Mouse (Mus musculus) kidney, postnatal 0 days (tissue): ENCODE measurements at regions not wholly inside any gene's neighbourhood (a gene's known extent, or its start where the extent isn't known, plus 50 kb on each side); places are given as distances from the start of the nearest gene placed in this dataset.

ENCODE experiments used
- ATAC-seq: fragments of 200-750 bp; cut with Nextera tagmentation; replicated peaks from 2 replicates; pipeline ENCODE4 v1.8.0; 2017; ENCODE audit warnings: low read depth, moderate number of reproducible peaks, moderate TSS enrichment, moderate library complexity; ENCODE audit not compliant: low FRiP score
- DNase-seq: peaks from one replicate; pipeline ENCODE4 v3.0.0-alpha.2; 2016; ENCODE audit warnings: low spot score
- H3K27ac ChIP-seq: fragments of 300-500 bp; sonication (generic); 2 replicates; pipeline ENCODE4 v1.5.1; 2014; ENCODE audit warnings: mild to moderate bottlenecking
- H3K27me3 ChIP-seq: fragments of 300-500 bp; sonication (generic); 2 replicates; pipeline ENCODE4 v1.6.1; 2014; ENCODE audit warnings: low read length, mixed read lengths; ENCODE audit not compliant: insufficient read depth
- H3K36me3 ChIP-seq: fragments of 300-500 bp; sonication (generic); 2 replicates; pipeline ENCODE4 v1.6.1; 2014; ENCODE audit warnings: low read length, mixed read lengths; ENCODE audit not compliant: insufficient read depth
- H3K4me1 ChIP-seq: fragments of 300-500 bp; sonication (generic); replicated peaks from 2 replicates; pipeline ENCODE4 v1.6.1; 2014; ENCODE audit warnings: antibody characterized with exemption, low read length, mixed read lengths; ENCODE audit not compliant: insufficient read depth
- H3K4me2 ChIP-seq: fragments of 300-500 bp; sonication (generic); 2 replicates; pipeline ENCODE4 v1.6.1; 2014; ENCODE audit warnings: mild to moderate bottlenecking, low read length, moderate library complexity, mixed read lengths
- H3K4me3 ChIP-seq: fragments of 300-500 bp; sonication (generic); replicated peaks from 2 replicates; pipeline ENCODE4 v1.5.1; 2014; ENCODE audit warnings: low read depth, low read length
- H3K9ac ChIP-seq: fragments of 300-500 bp; sonication (generic); 2 replicates; pipeline ENCODE4 v1.6.1; 2014; ENCODE audit warnings: low read depth, low read length
- H3K9me3 ChIP-seq: fragments of 300-500 bp; sonication (generic); replicated peaks from 2 replicates; pipeline ENCODE4 v1.6.1; 2016; ENCODE audit warnings: low read length, inconsistent platforms, mixed read lengths
- CTCF ChIP-seq: IDR thresholded peaks from 2 replicates; pipeline ENCODE4 v1.5.1; 2016; ENCODE audit warnings: antibody characterized with exemption, low read depth, mild to moderate bottlenecking, moderate library complexity
- WGBS: fragments of 180-500 bp; shearing (Covaris S2); extraction: QIAGEN DNeasy Blood & Tissue Kit; methylation state at CpG from one replicate; pipeline ENCODE4 v1.1.7; 2014; 5-methylcytosine and 5-hydroxymethylcytosine counted together

DNA sequence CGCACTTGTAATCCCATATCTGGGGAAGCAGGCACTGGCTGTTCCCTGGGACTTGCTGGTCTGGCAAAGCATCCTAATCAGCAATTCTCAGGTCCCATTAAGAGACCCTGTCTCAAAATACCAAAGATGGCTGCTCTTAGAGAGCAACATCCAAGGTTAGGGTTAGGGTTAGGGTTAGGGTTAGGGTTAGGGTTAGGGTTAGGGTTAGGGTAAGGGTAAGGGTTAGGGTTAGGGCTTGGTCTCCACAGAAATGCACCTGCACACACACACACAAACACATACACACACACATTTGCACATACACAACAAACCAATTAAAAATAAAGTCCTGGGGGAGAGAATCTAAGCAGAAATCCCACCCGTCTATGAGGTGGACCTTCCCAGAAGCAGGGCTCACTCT is 195.8 kb upstream of the Tcerg1l start:
- WGBS: 96% methylated on average over 2 of the region's 2 CpGs
- no peaks in the 10 kb centered on the region for H3K36me3 ChIP-seq
- DNase-seq: no peak
- no peak for ATAC-seq
- no peak overlapping the region for H3K27ac ChIP-seq
- H3K4me1 ChIP-seq: no peaks in the 10 kb centered on the region
- H3K4me2 ChIP-seq: no peak overlapping the region
- no peak overlapping the region for H3K4me3 ChIP-seq
- H3K9ac ChIP-seq: no peak overlapping the region
- H3K27me3 ChIP-seq: no peaks in the 10 kb centered on the region
- no peaks in the 10 kb centered on the region for H3K9me3 ChIP-seq
- TF ChIP-seq CTCF: no peak

DNA sequence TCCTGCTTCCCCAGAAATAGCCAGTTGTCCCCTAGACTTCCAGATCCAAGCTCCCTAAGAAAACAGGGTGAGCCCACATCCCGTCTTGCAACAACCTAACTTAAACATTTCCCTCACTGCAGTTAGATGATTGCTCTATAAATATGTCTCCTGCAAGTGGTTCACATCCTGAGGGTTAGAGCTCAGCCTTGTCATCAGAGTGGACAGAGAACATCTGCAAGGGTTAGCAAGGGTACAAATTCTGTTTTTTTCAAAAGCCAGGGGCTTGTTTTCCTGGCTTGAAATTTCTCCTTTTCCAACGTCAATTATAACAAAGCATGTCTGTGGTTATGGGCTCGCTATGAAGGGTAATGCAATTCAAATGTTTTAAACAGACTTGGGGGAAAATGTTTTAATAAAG is 169.8 kb upstream of the Tcerg1l start:
- Histone ChIP-seq H3K27me3 (no peaks in the 10 kb centered on the region), H3K27ac (no peak overlapping the region), H3K9ac (no peak overlapping the region), H3K4me1 (no peaks in the 10 kb centered on the region), H3K36me3 (no peaks in the 10 kb centered on the region), H3K9me3 (no peaks in the 10 kb centered on the region), H3K4me3 (no peak overlapping the region), H3K4me2 (no peak overlapping the region)
- WGBS: 52% methylated on average over 3 of the region's 3 CpGs
- no peak for TF ChIP-seq CTCF
- ATAC-seq: no peak
- peak; percentile 74 for DNase-seq

DNA sequence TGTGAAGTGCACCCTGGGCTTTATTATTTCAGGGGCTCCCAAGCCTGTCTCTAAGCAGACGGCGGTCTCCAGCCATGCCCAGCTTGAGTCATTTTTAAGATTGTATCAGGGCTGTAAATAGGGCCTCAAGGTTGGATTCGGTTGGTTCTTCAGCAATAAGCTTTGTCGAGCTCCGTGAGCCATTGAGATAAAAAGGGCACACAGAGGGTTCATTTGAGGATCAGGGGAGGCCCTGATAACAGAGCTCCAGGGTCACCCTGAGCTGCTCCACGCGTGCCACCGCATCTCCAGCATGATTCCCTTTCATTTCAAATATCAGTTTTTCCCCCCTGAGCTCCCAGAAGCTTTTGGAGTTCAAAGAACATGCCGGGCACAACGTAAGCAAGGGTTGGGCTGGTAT is 154.1 kb upstream of the Tcerg1l start:
- Histone ChIP-seq H3K9me3 (no peaks in the 10 kb centered on the region), H3K36me3 (no peaks in the 10 kb centered on the region), H3K27ac (no peak overlapping the region), H3K4me2 (no peak overlapping the region), H3K27me3 (no peaks in the 10 kb centered on the region), H3K4me1 (no peaks in the 10 kb centered on the region), H3K4me3 (no peak overlapping the region), H3K9ac (no peak overlapping the region)
- no peak for DNase-seq
- TF ChIP-seq CTCF: no peak
- 78% methylated on average over 10 of the region's 10 CpGs for WGBS
- ATAC-seq: no peak

DNA sequence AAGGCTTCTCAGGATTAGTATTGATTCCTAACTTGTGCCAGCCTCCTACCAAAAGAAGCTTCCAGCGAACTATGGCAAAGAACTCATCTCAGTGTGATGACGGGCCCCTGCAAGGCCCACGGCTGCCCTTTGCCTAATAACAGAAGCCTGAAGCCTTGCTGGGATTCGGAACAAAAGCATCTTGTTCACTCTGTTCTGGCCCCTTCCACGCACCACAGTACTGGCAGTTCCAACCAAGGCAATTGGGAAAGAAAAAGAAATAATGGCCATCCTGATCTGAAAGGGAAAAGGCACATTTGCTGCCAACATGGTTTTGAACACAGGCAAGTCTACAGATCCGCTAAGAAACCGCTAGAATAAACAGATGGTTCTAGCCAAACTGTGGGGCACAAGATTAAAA is 150.4 kb upstream of the Tcerg1l start:
- Histone ChIP-seq H3K9me3 (no peaks in the 10 kb centered on the region), H3K9ac (no peak overlapping the region), H3K27me3 (no peaks in the 10 kb centered on the region), H3K4me2 (no peak overlapping the region), H3K4me3 (no peak overlapping the region), H3K36me3 (no peaks in the 10 kb centered on the region), H3K4me1 (no peaks in the 10 kb centered on the region), H3K27ac (no peak overlapping the region)
- 90% methylated on average over 7 of the region's 7 CpGs for WGBS
- TF ChIP-seq CTCF: no peak
- DNase-seq (no peak), ATAC-seq (no peak)

DNA sequence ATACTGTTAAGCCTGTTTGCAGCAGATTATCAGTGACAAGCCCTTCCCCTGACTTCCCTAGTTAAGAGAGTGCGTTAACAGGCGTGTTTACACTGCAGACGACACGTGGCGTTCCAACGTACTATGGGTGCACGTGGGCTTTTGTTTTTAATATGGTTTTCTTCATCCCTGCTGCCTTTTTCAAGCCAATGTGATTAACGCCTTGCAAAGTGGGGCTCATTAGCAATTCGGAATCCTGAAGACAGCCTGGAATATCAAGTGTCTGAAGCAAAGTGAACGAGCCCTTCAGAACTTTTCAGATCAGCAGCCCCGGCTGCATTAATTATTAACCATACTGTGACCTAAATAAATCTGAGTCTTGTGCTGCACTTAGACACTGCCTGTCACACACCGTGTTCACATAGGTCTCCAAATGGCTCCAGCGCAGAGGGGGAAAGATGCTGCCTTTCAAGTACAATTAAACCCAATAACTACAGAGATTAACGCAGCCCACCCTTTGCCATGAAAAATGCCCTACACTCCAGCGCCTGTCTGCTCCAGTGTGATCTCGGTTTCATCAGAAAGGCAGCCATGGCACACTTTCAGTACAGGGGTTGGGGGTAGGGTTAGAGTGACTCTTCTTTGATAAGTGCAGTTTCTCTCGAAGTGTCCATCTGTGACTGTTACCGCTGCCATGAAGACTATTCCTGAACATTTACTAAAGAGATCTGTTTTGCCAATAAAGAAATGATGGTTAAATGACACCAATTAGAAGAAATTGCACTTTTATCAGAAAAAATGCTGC is 140.7 kb upstream of the Tcerg1l start:
- no peak for TF ChIP-seq CTCF
- H3K36me3 ChIP-seq: no peaks in the 10 kb centered on the region
- no peaks in the 10 kb centered on the region for H3K4me1 ChIP-seq
- no peak overlapping the region for H3K27ac ChIP-seq
- no peaks in the 10 kb centered on the region for H3K9me3 ChIP-seq
- ATAC-seq (no peak), DNase-seq (peak; percentile 36)
- H3K4me2 ChIP-seq: peak overlapping the region; percentile 8; the same call in 1 of the 2 replicates
- H3K9ac ChIP-seq: no peak overlapping the region
- 37% methylated on average over 18 of the region's 18 CpGs for WGBS
- no peak overlapping the region for H3K4me3 ChIP-seq
- no peaks in the 10 kb centered on the region for H3K27me3 ChIP-seq

DNA sequence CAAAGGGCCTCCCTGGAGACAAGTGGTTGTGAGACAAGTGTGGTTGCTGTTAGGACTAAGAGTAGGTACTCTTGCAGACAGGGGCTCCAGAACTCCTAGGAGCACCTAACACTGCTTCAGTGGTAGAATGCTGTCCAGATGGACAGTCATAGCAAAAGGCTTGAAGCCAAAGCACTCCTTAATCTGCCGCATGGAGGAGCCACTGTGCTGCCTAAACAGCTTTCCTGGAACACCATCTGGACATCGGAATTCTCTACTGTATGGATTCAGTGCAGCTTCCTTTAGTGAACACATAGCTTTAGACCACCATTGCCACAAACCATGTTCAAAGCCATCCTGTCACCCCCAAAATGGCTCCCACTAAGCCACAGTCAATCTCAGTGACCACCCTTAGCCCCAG is 128.6 kb upstream of the Tcerg1l start:
- Histone ChIP-seq H3K4me3 (no peak overlapping the region), H3K27me3 (no peaks in the 10 kb centered on the region), H3K36me3 (no peaks in the 10 kb centered on the region), H3K9ac (no peak overlapping the region), H3K4me1 (no peaks in the 10 kb centered on the region), H3K27ac (no peak overlapping the region), H3K9me3 (no peaks in the 10 kb centered on the region), H3K4me2 (no peak overlapping the region)
- no peak for ATAC-seq
- no peak for DNase-seq
- no peak for TF ChIP-seq CTCF
- 92% methylated on average over 2 of the region's 2 CpGs for WGBS

DNA sequence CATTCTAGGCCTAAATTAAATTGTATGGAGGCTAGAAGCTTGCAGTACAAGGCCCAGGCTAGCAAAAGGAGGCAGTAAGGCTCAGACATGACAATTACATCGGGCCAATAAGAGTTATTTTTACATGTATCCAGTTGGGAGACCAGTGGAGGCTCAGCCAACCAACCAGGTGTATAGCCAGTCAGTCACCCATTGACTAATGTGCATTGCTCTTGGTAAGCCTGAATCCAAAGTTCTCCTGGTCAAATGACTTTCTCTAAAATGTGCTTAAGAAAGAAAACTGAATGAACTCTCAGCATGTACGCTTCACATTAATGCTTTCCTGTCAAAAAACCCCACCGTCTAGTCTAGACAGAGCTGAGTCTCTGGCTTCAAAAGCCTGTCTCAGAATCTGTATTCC is 127.4 kb upstream of the Tcerg1l start:
- Histone ChIP-seq H3K4me2 (no peak overlapping the region), H3K36me3 (no peaks in the 10 kb centered on the region), H3K9me3 (no peaks in the 10 kb centered on the region), H3K4me3 (no peak overlapping the region), H3K27me3 (no peaks in the 10 kb centered on the region), H3K4me1 (no peaks in the 10 kb centered on the region), H3K9ac (no peak overlapping the region), H3K27ac (no peak overlapping the region)
- no peak for TF ChIP-seq CTCF
- ATAC-seq: 0 out of 2 replicates have a peak, but pooled peaks have one; percentile 36
- peak; percentile 4 for DNase-seq
- WGBS: 76% methylated on average over 3 of the region's 3 CpGs
